Mouse (Mus musculus): ENCODE measurements at regions not wholly inside any gene's neighbourhood (a gene's known extent, or its start where the extent isn't known, plus 50 kb on each side); places are given as distances from the start of the nearest gene placed in this dataset.

GRCm38 (mm10) chr13:29079841-29080240 is 126.3 kb upstream of the Sox4 start:
- TF ChIP-seq POLR2A (IDR thresholded peaks at IDR 0.05; ENCODE audit: borderline replicate concordance, extremely low read depth, insufficient read depth, insufficient read length, poor library complexity, severe bottlenecking) (no peak), CTCF (IDR thresholded peaks at IDR 0.05; ENCODE audit: borderline replicate concordance, extremely low read depth, insufficient read depth, insufficient read length) (no peak)

Data from brain, embryonic 14.5 days (tissue).